Comparison of ENCODE assay signal across 12 mouse cellular contexts in genomic region chr9:47755119-47755518, GRCm38 (mm10).
DNase-seq lines count a peak whose midpoint lies in the region; ATAC-seq lines count a peak whose summit lies in the region.
"Had no signal": no experiment of that assay in that cellular context is flagged by ENCODE, and none has a peak within 500 bp of the region (broad histone marks: within the 10 kb centered on the region; RNA-seq: fewer than 3 reads in every experiment).

No protein-coding gene starts in this region.

- no peak for ATAC-seq in heart, embryonic 13.5 days (ENCODE audit: extremely low read depth, insufficient number of reproducible peaks, low FRiP score, low TSS enrichment)
- no peak for ATAC-seq in midbrain, embryonic 13.5 days
- no peak for ATAC-seq in midbrain, embryonic 11.5 days (ENCODE audit: low FRiP score)

- H3K27ac ChIP-seq in heart, embryonic 13.5 days (replicated peaks), result no peak overlapping the region
- peak overlapping the region; percentile 32; the same call in 1 of the 2 replicates for H3K27ac ChIP-seq in midbrain, embryonic 13.5 days
- H3K27ac ChIP-seq in midbrain, embryonic 11.5 days (ENCODE audit: low read depth, low read length), result no peak overlapping the region
- H3K27ac ChIP-seq: lung, embryonic 15.5 days had no signal

- H3K4me1 ChIP-seq in heart, embryonic 13.5 days, result peaks cover 18% of the 10 kb centered on the region
- H3K4me1 ChIP-seq in midbrain, embryonic 13.5 days (replicated peaks), result peaks cover 35% of the 10 kb centered on the region
- peaks cover 2% of the 10 kb centered on the region; the same call in 1 of the 2 replicates for H3K4me1 ChIP-seq in midbrain, embryonic 11.5 days (ENCODE audit: control insufficient read depth, insufficient read depth, low read length)
- H3K4me1 ChIP-seq: lung, embryonic 15.5 days had no signal

- no peak overlapping the region for H3K9ac ChIP-seq in heart, embryonic 13.5 days
- H3K9ac ChIP-seq in midbrain, embryonic 13.5 days (replicated peaks), result no peak overlapping the region
- H3K9ac ChIP-seq in midbrain, embryonic 11.5 days (ENCODE audit: low read length), result no peak overlapping the region
- H3K9ac ChIP-seq: lung, embryonic 15.5 days had no signal

- 48% methylated on average over 12 of the region's 12 CpGs for WGBS in heart, embryonic 13.5 days
- WGBS in midbrain, embryonic 13.5 days, result 49% methylated on average over 12 of the region's 12 CpGs
- WGBS in midbrain, embryonic 11.5 days, result 63% methylated on average over 12 of the region's 12 CpGs

- H3K4me3 ChIP-seq in heart, embryonic 13.5 days, result no peak overlapping the region
- H3K4me3 ChIP-seq in midbrain, embryonic 13.5 days (replicated peaks), result no peak overlapping the region
- no peak overlapping the region for H3K4me3 ChIP-seq in midbrain, embryonic 11.5 days (ENCODE audit: low read depth, low read length)
- H3K4me3 ChIP-seq: lung, embryonic 15.5 days had no signal

- 0 out of 2 replicates have a peak, but pooled peaks cover 10% of the 10 kb centered on the region for H3K27me3 ChIP-seq in heart, embryonic 13.5 days (replicated peaks)
- H3K27me3 ChIP-seq in midbrain, embryonic 13.5 days, result no peaks in the 10 kb centered on the region
- H3K27me3 ChIP-seq in midbrain, embryonic 11.5 days (ENCODE audit: control insufficient read depth, insufficient read depth, low read length), result no peaks in the 10 kb centered on the region
- H3K27me3 ChIP-seq: lung, embryonic 15.5 days had no signal

- no peak for DNase-seq in heart, postnatal 4 days
- DNase-seq in midbrain, embryonic 11.5 days (ENCODE audit: low spot score, missing footprints), result no peak
- DNase-seq in layer of hippocampus, adult 8-10 months (ENCODE audit: low spot score in 2 of 2), result peak; percentile 77 to 80
- DNase-seq in right cerebral cortex, postnatal 10 days (ENCODE audit: low spot score in 2 of 2), result peak; percentile 58 to 74
- no peak for DNase-seq in thymus, adult 18-20 months
- no peak for DNase-seq in adrenal gland, adult (ENCODE audit: inconsistent age in 2 of 2, low spot score in 1 of 2)
- DNase-seq: adrenal gland, postnatal 36 days; kidney, postnatal 36 days had no signal

- H3K9me3 ChIP-seq in heart, embryonic 13.5 days, result no peaks in the 10 kb centered on the region
- H3K9me3 ChIP-seq in midbrain, embryonic 13.5 days, result no peaks in the 10 kb centered on the region
- H3K9me3 ChIP-seq in midbrain, embryonic 11.5 days (ENCODE audit: control insufficient read depth, low read length), result no peaks in the 10 kb centered on the region
- H3K9me3 ChIP-seq: lung, embryonic 15.5 days had no signal

- peak overlapping the region; percentile 43 for H3K4me2 ChIP-seq in heart, embryonic 13.5 days
- no peak overlapping the region for H3K4me2 ChIP-seq in midbrain, embryonic 13.5 days (replicated peaks)
- H3K4me2 ChIP-seq in midbrain, embryonic 11.5 days, result no peak overlapping the region
- H3K4me2 ChIP-seq: heart, embryonic 11.5 days; lung, embryonic 15.5 days had no signal

- no peaks in the 10 kb centered on the region for H3K36me3 ChIP-seq in heart, embryonic 13.5 days
- H3K36me3 ChIP-seq in midbrain, embryonic 13.5 days, result no peaks in the 10 kb centered on the region
- H3K36me3 ChIP-seq in midbrain, embryonic 11.5 days (ENCODE audit: control insufficient read depth, insufficient read depth, low read length), result no peaks in the 10 kb centered on the region
- H3K36me3 ChIP-seq: lung, embryonic 15.5 days had no signal

Comparison
In these comparisons a context has a peak if more than half of its experiments do, and no peak if none do; other contexts are left out.
1. DNase-seq: peak in layer of hippocampus, adult 8-10 months (2 of 2) and right cerebral cortex, postnatal 10 days (2 of 2); none in heart, postnatal 4 days (single experiment), midbrain, embryonic 11.5 days (single experiment), thymus, adult 18-20 months (0 of 2) and adrenal gland, adult (0 of 2).